Mouse (Mus musculus): ENCODE data around the gene Chrna3. TPM values are rescaled to one million over a fixed set of nuclear protein-coding genes. Genes with fewer than 3 reads are reported as not detected.

The Chrna3 gene
- total and polyA plus RNA-seq, 3 experiments: not detected

- no peak overlapping the region for H3K27ac ChIP-seq (ENCODE audit: insufficient read depth, low read depth)
- TF ChIP-seq UBTF (IDR thresholded peaks at IDR 0.05; ENCODE audit: low read depth, low read length): no peak
- no peak overlapping the region for H3K4me2 ChIP-seq (ENCODE audit: insufficient read depth, low read depth, poor library complexity, severe bottlenecking)
- H3K4me1 ChIP-seq (ENCODE audit: control insufficient read depth in 1 of 2, insufficient read depth in 2 of 2): peaks cover 3 to 7% of the 10 kb centered on the region in 2 experiments; a peak in 2 of 4 replicates
- in situ Hi-C loops (cut with MboI; ENCODE audit: low pct_ligation_motif_present, low pct_unique_long_range_greater_than_20kb, low sequenced_read_pairs): no loop called here
- H3K79me2 ChIP-seq (replicated peaks; ENCODE audit: control insufficient read depth, extremely low read depth, insufficient read depth, poor library complexity, severe bottlenecking): no peaks in the 10 kb centered on the region
- H3K4me3 ChIP-seq (replicated peaks in 1 of 3; ENCODE audit: low read depth in 2 of 3, low read length in 2 of 3, poor library complexity in 1 of 3): no peak overlapping the region
- dilution Hi-C loops (cut with MboI; ENCODE audit: extremely low pct_ligation_motif_present, extremely low pct_unique_long_range_greater_than_20kb, low sequenced_read_pairs): no loop called here
- H3K27me3 ChIP-seq (replicated peaks): no peaks in the 10 kb centered on the region
- H3K36me3 ChIP-seq (replicated peaks in 1 of 2; ENCODE audit: control insufficient read depth in 1 of 2, insufficient read depth in 1 of 2, low read length in 1 of 2): no peaks in the 10 kb centered on the region
- H3K9ac ChIP-seq (ENCODE audit: insufficient read depth, low read depth): no peak overlapping the region
- no peaks in the 10 kb centered on the region for H3K9me3 ChIP-seq (replicated peaks; ENCODE audit: low read length)
- DNase-seq (ENCODE audit: extremely low read depth): no peak
These were observed 32.0 kb downstream of the Chrna3 start for GRCm38 (mm10) chr9:54994381-54994780.

DNA sequence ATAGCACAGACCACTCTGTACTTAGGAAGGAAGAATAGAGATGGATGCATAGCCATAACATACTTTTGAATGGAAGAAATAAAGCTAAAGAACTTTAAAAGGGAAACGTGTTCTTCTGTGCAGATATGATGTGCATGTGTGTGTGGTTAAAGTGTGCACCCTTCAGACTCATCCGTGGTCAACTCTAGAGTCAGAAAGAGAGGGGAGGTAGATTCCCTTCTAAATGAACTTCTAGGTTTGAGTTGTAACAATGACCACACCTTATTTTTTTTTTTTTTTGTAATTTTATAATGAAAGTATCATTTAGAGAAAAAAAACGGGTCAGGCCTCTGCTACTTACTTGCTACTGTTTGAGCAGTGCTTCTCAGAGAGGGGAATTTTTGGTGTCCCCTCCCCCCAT lies 36.0 kb downstream of the Chrna3 start:
- Histone ChIP-seq H3K9ac (ENCODE audit: insufficient read depth, low read depth) (no peak overlapping the region), H3K9me3 (replicated peaks; ENCODE audit: low read length) (no peaks in the 10 kb centered on the region), H3K27ac (ENCODE audit: insufficient read depth, low read depth) (no peak overlapping the region), H3K36me3 (replicated peaks in 1 of 2; ENCODE audit: control insufficient read depth in 1 of 2, insufficient read depth in 1 of 2, low read length in 1 of 2) (no peaks in the 10 kb centered on the region), H3K4me1 (ENCODE audit: control insufficient read depth in 1 of 2, insufficient read depth in 2 of 2) (peaks cover 3 to 7% of the 10 kb centered on the region in 2 experiments; a peak in 2 of 4 replicates), H3K4me3 (replicated peaks in 1 of 3; ENCODE audit: low read depth in 2 of 3, low read length in 2 of 3, poor library complexity in 1 of 3) (no peak overlapping the region), H3K27me3 (replicated peaks) (no peaks in the 10 kb centered on the region), H3K79me2 (replicated peaks; ENCODE audit: control insufficient read depth, extremely low read depth, insufficient read depth, poor library complexity, severe bottlenecking) (no peaks in the 10 kb centered on the region), H3K4me2 (ENCODE audit: insufficient read depth, low read depth, poor library complexity, severe bottlenecking) (no peak overlapping the region)
- no peak for DNase-seq (ENCODE audit: extremely low read depth)
- peak; percentile 75 for TF ChIP-seq BHLHE40 (IDR thresholded peaks at IDR 0.05; ENCODE audit: low read depth, low read length)
- TF ChIP-seq JUN (IDR thresholded peaks at IDR 0.05; ENCODE audit: insufficient read depth, low read depth, low read length): no peak
- TF ChIP-seq MAZ (IDR thresholded peaks at IDR 0.05; ENCODE audit: low read depth, low read length): no peak
- no peak for TF ChIP-seq POLR2AphosphoS2 (IDR thresholded peaks at IDR 0.05; ENCODE audit: low read depth, low read length)
- no peak for TF ChIP-seq MEF2A (IDR thresholded peaks at IDR 0.05; ENCODE audit: borderline replicate concordance, low read depth, low read length)
- peak; percentile 63 for TF ChIP-seq ZNF384 (IDR thresholded peaks at IDR 0.05; ENCODE audit: low read depth, low read length)
- no peak for TF ChIP-seq SIN3A (IDR thresholded peaks at IDR 0.05; ENCODE audit: low read length)
- no peak for TF ChIP-seq MXI1 (IDR thresholded peaks at IDR 0.05; ENCODE audit: low read depth, low read length)
- peak; percentile 36; the same call in 1 of the 2 replicates for TF ChIP-seq IRF4 (IDR thresholded peaks at IDR 0.05; ENCODE audit: low read depth, low read length)
- no peak for TF ChIP-seq HCFC1 (IDR thresholded peaks at IDR 0.05; ENCODE audit: low read depth, low read length)
- in situ Hi-C loops (cut with MboI; ENCODE audit: low pct_ligation_motif_present, low pct_unique_long_range_greater_than_20kb, low sequenced_read_pairs): no loop called here
- dilution Hi-C loops (cut with MboI; ENCODE audit: extremely low pct_ligation_motif_present, extremely low pct_unique_long_range_greater_than_20kb, low sequenced_read_pairs): no loop called here

- Histone ChIP-seq H3K4me3 (replicated peaks in 1 of 3; ENCODE audit: low read depth in 2 of 3, low read length in 2 of 3, poor library complexity in 1 of 3) (no peak overlapping the region), H3K36me3 (replicated peaks in 1 of 2; ENCODE audit: control insufficient read depth in 1 of 2, insufficient read depth in 1 of 2, low read length in 1 of 2) (no peaks in the 10 kb centered on the region), H3K27me3 (replicated peaks) (peaks cover 4% of the 10 kb centered on the region), H3K9ac (ENCODE audit: insufficient read depth, low read depth) (no peak overlapping the region), H3K27ac (ENCODE audit: insufficient read depth, low read depth) (no peak overlapping the region), H3K79me2 (replicated peaks; ENCODE audit: control insufficient read depth, extremely low read depth, insufficient read depth, poor library complexity, severe bottlenecking) (no peaks in the 10 kb centered on the region), H3K4me1 (ENCODE audit: control insufficient read depth in 1 of 2, insufficient read depth in 2 of 2) (no peaks in the 10 kb centered on the region), H3K4me2 (ENCODE audit: insufficient read depth, low read depth, poor library complexity, severe bottlenecking) (no peak overlapping the region), H3K9me3 (replicated peaks; ENCODE audit: low read length) (no peaks in the 10 kb centered on the region)
- dilution Hi-C loops (cut with MboI; ENCODE audit: extremely low pct_ligation_motif_present, extremely low pct_unique_long_range_greater_than_20kb, low sequenced_read_pairs): no loop called here
- TF ChIP-seq USF2 (conservative IDR thresholded peaks at IDR 0.05; ENCODE audit: low read depth, low read length) (no peak), MAFK (IDR thresholded peaks at IDR 0.05; ENCODE audit: insufficient replicate concordance, low read length) (no peak), IRF4 (IDR thresholded peaks at IDR 0.05; ENCODE audit: low read depth, low read length) (no peak), POLR2A (IDR thresholded peaks at IDR 0.05; ENCODE audit: low read depth, low read length) (no peak), BHLHE40 (IDR thresholded peaks at IDR 0.05; ENCODE audit: low read depth, low read length) (no peak), PAX5 (IDR thresholded peaks at IDR 0.05; ENCODE audit: low read length) (no peak), NRF1 (IDR thresholded peaks at IDR 0.05; ENCODE audit: low read depth, low read length) (no peak), ELF1 (IDR thresholded peaks at IDR 0.05; ENCODE audit: low read depth, low read length) (no peak), TCF12 (IDR thresholded peaks at IDR 0.05; ENCODE audit: low read depth, low read length) (no peak), RCOR1 (conservative IDR thresholded peaks at IDR 0.05; ENCODE audit: low read depth, low read length) (no peak), ZNF384 (IDR thresholded peaks at IDR 0.05; ENCODE audit: low read depth, low read length) (no peak), USF1 (IDR thresholded peaks at IDR 0.05; ENCODE audit: low read depth, low read length) (no peak), TBP (conservative IDR thresholded peaks at IDR 0.05; ENCODE audit: low read depth, low read length) (no peak)
- in situ Hi-C loops (cut with MboI; ENCODE audit: low pct_ligation_motif_present, low pct_unique_long_range_greater_than_20kb, low sequenced_read_pairs): no loop called here
- no peak for DNase-seq (ENCODE audit: extremely low read depth)
These were observed 44.0 kb downstream of the Chrna3 start for GRCm38 (mm10) chr9:54982401-54982800.
